Mouse (Mus musculus) ES-E14 (cell line): ENCODE results near the gene Skida1. TPM values are rescaled to one million over a fixed set of nuclear protein-coding genes. Genes with fewer than 3 reads are reported as not detected.
A peak's percentile ranks its signal among the peaks of the same experiment; 100 is the strongest.

Experiments used
- DNase-seq: peaks from one replicate; pipeline ENCODE4 v3.0.0-alpha.2; 2013; ENCODE audit warnings: low read depth, low spot score
- H3K27ac ChIP-seq: 2 replicates; pipeline ENCODE4 v1.5.1; 2012; ENCODE audit warnings: low read depth, mild to moderate bottlenecking, low read length, moderate library complexity, mixed read lengths; ENCODE audit not compliant: poor library complexity, insufficient read depth, severe bottlenecking
- H3K36me3 ChIP-seq: 2 replicates; pipeline ENCODE4 v1.6.1; 2012; ENCODE audit warnings: mild to moderate bottlenecking, low read length, moderate library complexity, mixed read lengths; ENCODE audit not compliant: control insufficient read depth, poor library complexity, insufficient read depth, severe bottlenecking
- H3K4me1 ChIP-seq, 2 experiments: fragments of 150-350 bp in 1 of 2; sonication (generic) in 1 of 2; 2 replicates each; pipeline ENCODE4 v1.6.1; 2012; ENCODE audit warnings: low read length in 2 of 2, mild to moderate bottlenecking in 1 of 2, mixed read lengths in 1 of 2; ENCODE audit not compliant: control insufficient read depth in 2 of 2, insufficient read depth in 2 of 2, poor library complexity in 1 of 2
- H3K4me3 ChIP-seq, 2 experiments: fragments of 150-350 bp in 1 of 2; sonication (generic) in 1 of 2; 2 replicates each; pipeline ENCODE4 v1.5.1; 2012; ENCODE audit warnings: low read length in 2 of 2, low read depth in 1 of 2, mild to moderate bottlenecking in 1 of 2, mixed read lengths in 1 of 2; ENCODE audit not compliant: insufficient read depth in 1 of 2, poor library complexity in 1 of 2, severe bottlenecking in 1 of 2
- H3K9ac ChIP-seq: 2 replicates; pipeline ENCODE4 v1.6.1; 2012; ENCODE audit warnings: low read depth, mild to moderate bottlenecking, low read length, mixed read lengths; ENCODE audit not compliant: poor library complexity, insufficient read depth, severe bottlenecking
- H3K9me3 ChIP-seq: fragments of 150-350 bp; sonication (generic); 2 replicates; pipeline ENCODE4 v1.6.1; 2012; ENCODE audit warnings: low read depth, mild to moderate bottlenecking, low read length; ENCODE audit not compliant: control insufficient read depth, insufficient read depth
- CHD2 ChIP-seq: IDR thresholded peaks from 2 replicates; pipeline ENCODE4 v1.6.1; 2014; ENCODE audit warnings: mild to moderate bottlenecking, low read depth, low read length, inconsistent platforms
- HCFC1 ChIP-seq: IDR thresholded peaks from 2 replicates; pipeline ENCODE4 v1.6.1; 2012; ENCODE audit warnings: low read length, inconsistent platforms, borderline replicate concordance; ENCODE audit not compliant: insufficient read depth
- MAFK ChIP-seq: IDR thresholded peaks from 2 replicates; pipeline ENCODE4 v1.6.1; 2014; ENCODE audit warnings: mild to moderate bottlenecking, low read depth, low read length, inconsistent platforms; ENCODE audit not compliant: insufficient read depth
- ZC3H11A ChIP-seq: IDR thresholded peaks from 2 replicates; pipeline ENCODE4 v1.6.1; 2012; ENCODE audit warnings: low read depth, mild to moderate bottlenecking, inconsistent platforms, low read length, borderline replicate concordance
- ZNF384 ChIP-seq: IDR thresholded peaks from 2 replicates; pipeline ENCODE4 v1.6.1; 2012; ENCODE audit warnings: low read depth, low read length, inconsistent platforms
- in situ Hi-C, 2 experiments: fragments of 600-800 bp; cut with MboI; formaldehyde crosslinking; loops; one replicate each; pipeline ENCODE4 v1.15.1; 2025; ENCODE audit warnings: low sequenced_read_pairs in 2 of 2, inconsistent platforms in 1 of 2; ENCODE audit not compliant: unreplicated experiment in 2 of 2
- total RNA-seq: library from RNA; depleted of rRNA; stranded (reverse); fragments of 300-350 nt; gene quantifications from 2 replicates; pipeline ENCODE4 v1.2.3, GENCODE M21; 2012

The Skida1 gene
- total RNA-seq, 1 experiment: 2.6 TPM

GRCm38 (mm10) chr2:18032538-18032895, 16.3 kb downstream of the Skida1 start:
- no peak overlapping the region for H3K9ac ChIP-seq
- H3K4me1 ChIP-seq: peaks cover 0 to 7% of the 10 kb centered on the region in 2 experiments; a peak in 2 of 4 replicates
- TF ChIP-seq MAFK (no peak), ZNF384 (no peak), ZC3H11A (no peak), HCFC1 (no peak), CHD2 (no peak)
- no peaks in the 10 kb centered on the region for H3K36me3 ChIP-seq
- no peak overlapping the region for H3K4me3 ChIP-seq
- no peak overlapping the region for H3K27ac ChIP-seq
- no peaks in the 10 kb centered on the region for H3K9me3 ChIP-seq
- DNase-seq: no peak
- in situ Hi-C loops: loop anchor here in 1 of 2 experiments (25.0 kb wide), 1 partner anchor 1405 kb away; the partner anchor contains the start of gene Ptf1a

- TF ChIP-seq CHD2 (no peak), HCFC1 (peak; percentile 66; the same call in 1 of the 2 replicates)
- H3K4me1 ChIP-seq: peaks cover 0 to 7% of the 10 kb centered on the region in 2 experiments; a peak in 2 of 4 replicates
Measured at GRCm38 (mm10) chr2:18031831-18032537, 16.9 kb downstream of the Skida1 start.

GRCm38 (mm10) chr2:18031271-18031821, 17.5 kb downstream of the Skida1 start:
- in situ Hi-C loops: loop anchor here in 1 of 2 experiments (25.0 kb wide), 1 partner anchor 1406 kb away; the partner anchor contains the start of gene Ptf1a
- Histone ChIP-seq H3K4me3 (peak overlapping the region; percentile 45 to 57), H3K27ac (peak overlapping the region; percentile 75; the same call in 1 of the 2 replicates), H3K9me3 (no peaks in the 10 kb centered on the region), H3K9ac (peak overlapping the region; percentile 59; the same call in 1 of the 2 replicates), H3K4me1 (peaks cover 0 to 7% of the 10 kb centered on the region in 2 experiments; a peak in 2 of 4 replicates), H3K36me3 (no peaks in the 10 kb centered on the region)
- no peak for DNase-seq
- TF ChIP-seq ZC3H11A (no peak), ZNF384 (no peak), CHD2 (no peak), HCFC1 (no peak), MAFK (no peak)

More at GRCm38 (mm10) chr2:18031831-18032537, 16.9 kb downstream of the Skida1 start:
- Histone ChIP-seq H3K27ac (peak overlapping the region; percentile 75; the same call in 1 of the 2 replicates), H3K4me3 (peak overlapping the region; percentile 45 to 57), H3K36me3 (no peaks in the 10 kb centered on the region), H3K9me3 (no peaks in the 10 kb centered on the region), H3K9ac (peak overlapping the region; percentile 59; the same call in 1 of the 2 replicates)
- DNase-seq: peak; percentile 72
- in situ Hi-C loops: loop anchor here in 1 of 2 experiments (25.0 kb wide), 1 partner anchor 1405 kb away; the partner anchor contains the start of gene Ptf1a

GRCm38 (mm10) chr2:18030581-18030980, 18.3 kb downstream of the Skida1 start:
- Histone ChIP-seq H3K4me3 (no peak overlapping the region), H3K36me3 (no peaks in the 10 kb centered on the region), H3K4me1 (peaks cover under 1 to 7% of the 10 kb centered on the region in 2 experiments; a peak in 2 of 4 replicates), H3K9me3 (no peaks in the 10 kb centered on the region), H3K27ac (no peak overlapping the region), H3K9ac (no peak overlapping the region)
- DNase-seq: no peak
- in situ Hi-C loops: loop anchor here in 1 of 2 experiments (25.0 kb wide), 1 partner anchor 1407 kb away; the partner anchor contains the start of gene Ptf1a
- TF ChIP-seq MAFK (no peak), ZNF384 (no peak), CHD2 (no peak), ZC3H11A (no peak)
